In the genomic region with DNA sequence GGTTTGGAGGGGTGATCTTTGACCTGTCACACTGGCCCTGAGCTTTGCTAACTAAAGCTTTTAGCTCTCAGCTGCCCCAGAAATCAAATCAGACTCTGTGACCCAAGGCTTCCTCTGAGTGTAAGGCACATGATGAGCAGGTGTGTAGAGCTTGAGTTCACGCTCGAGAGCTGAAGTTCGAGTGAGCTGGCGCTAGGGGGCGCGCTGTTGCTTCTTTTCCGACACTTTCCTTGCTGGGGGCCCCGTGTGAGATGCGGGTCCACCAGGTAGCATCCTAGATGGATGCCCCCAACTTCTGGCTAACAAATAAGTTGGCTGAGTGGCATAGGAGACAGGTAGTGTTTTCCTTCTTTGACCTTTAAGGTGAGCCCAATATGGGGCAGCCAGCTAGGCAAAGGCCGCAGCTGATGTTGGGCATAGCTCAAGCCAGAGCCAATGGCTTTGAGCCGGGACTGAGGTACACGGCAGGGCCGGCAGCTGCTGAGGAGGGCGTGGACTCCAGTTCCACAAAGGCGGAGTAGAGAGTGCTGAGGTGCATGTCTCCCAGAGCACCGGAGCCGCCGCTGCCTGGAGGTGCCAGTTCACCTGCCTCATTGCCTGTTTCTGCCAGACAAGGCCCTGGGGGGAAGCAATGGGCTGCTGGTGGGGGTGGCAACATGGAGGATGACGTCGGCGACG, we compare ENCODE assay signal across 9 mouse cellular contexts. TPM values are rescaled to one million over a fixed set of nuclear protein-coding genes. Genes with fewer than 3 reads are reported as not detected.
DNase-seq lines count a peak whose midpoint lies in the region; ATAC-seq and TF ChIP-seq lines count a peak whose summit lies in the region.
"Had no signal": no experiment of that assay in that cellular context is flagged by ENCODE, and none has a peak within 500 bp of the region (broad histone marks: within the 10 kb centered on the region; RNA-seq: fewer than 3 reads in every experiment).

No protein-coding gene starts in this region.

- no peaks in the 10 kb centered on the region for H3K9me3 ChIP-seq in kidney, embryonic 15.5 days (replicated peaks)
- H3K9me3 ChIP-seq in E14TG2a.4 (ENCODE audit: low read length), result no peaks in the 10 kb centered on the region
- H3K9me3 ChIP-seq: liver, embryonic 15.5 days had no signal

- peak; percentile 46 for DNase-seq in kidney, adult 2 months
- DNase-seq in ZHBTc4 (ENCODE audit: low read depth, low spot score), result peak; percentile 86
- peak; percentile 66 to 68 for DNase-seq in kidney, postnatal 4 days
- DNase-seq in gastrocnemius, postnatal 36 days, result no peak
- DNase-seq in urinary bladder, adult 2 months (ENCODE audit: low spot score), result no peak

- TF ChIP-seq POLR2A in kidney, adult 2 months (IDR thresholded peaks at IDR 0.05; ENCODE audit: low read depth, low read length), result no peak
- no peak for TF ChIP-seq POLR2A in testis, adult 2 months (IDR thresholded peaks at IDR 0.05; ENCODE audit: control insufficient read depth, low read depth, low read length)

- H3K4me2 ChIP-seq in kidney, embryonic 15.5 days, result no peak overlapping the region
- H3K4me2 ChIP-seq: liver, embryonic 15.5 days had no signal

- H3K4me1 ChIP-seq in kidney, adult 2 months (ENCODE audit: control insufficient read depth, insufficient read depth, low read length), result peaks cover 1% of the 10 kb centered on the region; the same call in 1 of the 2 replicates
- H3K4me1 ChIP-seq in kidney, embryonic 15.5 days, result peaks cover 18% of the 10 kb centered on the region
- peaks cover 40% of the 10 kb centered on the region for H3K4me1 ChIP-seq in E14TG2a.4 (replicated peaks; ENCODE audit: low read depth, low read length)
- H3K4me1 ChIP-seq in testis, adult 2 months (ENCODE audit: control insufficient read depth, insufficient read depth, low read length), result peaks cover 12% of the 10 kb centered on the region

- no peaks in the 10 kb centered on the region for H3K27me3 ChIP-seq in kidney, adult 2 months (replicated peaks; ENCODE audit: control insufficient read depth, insufficient read depth, low read length)
- H3K27me3 ChIP-seq in kidney, embryonic 15.5 days, result no peaks in the 10 kb centered on the region
- H3K27me3 ChIP-seq in E14TG2a.4 (ENCODE audit: insufficient read depth, low read length), result no peaks in the 10 kb centered on the region; the same call in 1 of the 2 replicates
- no peaks in the 10 kb centered on the region for H3K27me3 ChIP-seq in testis, adult 2 months (ENCODE audit: control insufficient read depth, insufficient read depth, low read length)
- H3K27me3 ChIP-seq: liver, embryonic 15.5 days had no signal

- intact Hi-C loops in gastrocnemius, postnatal 36 days (cut with DNase I), result no loop called here

- no peak overlapping the region for H3K4me3 ChIP-seq in kidney, adult 2 months (ENCODE audit: insufficient read depth, low read depth, low read length)
- H3K4me3 ChIP-seq in kidney, embryonic 15.5 days (replicated peaks), result no peak overlapping the region
- H3K4me3 ChIP-seq in E14TG2a.4 (replicated peaks; ENCODE audit: low read length), result peak overlapping the region; percentile 73
- peak overlapping the region; percentile 65 for H3K4me3 ChIP-seq in testis, adult 2 months (ENCODE audit: control insufficient read depth, low read depth, low read length)
- H3K4me3 ChIP-seq: liver, embryonic 15.5 days had no signal

- no peak overlapping the region for H3K27ac ChIP-seq in kidney, adult 2 months (ENCODE audit: insufficient read depth, low read depth, low read length)
- no peak overlapping the region for H3K27ac ChIP-seq in kidney, embryonic 15.5 days
- H3K27ac ChIP-seq in testis, adult 2 months (ENCODE audit: control insufficient read depth, insufficient read depth, low read depth, low read length), result no peak overlapping the region
- H3K27ac ChIP-seq: liver, embryonic 15.5 days had no signal

- 19% methylated on average over 22 of the region's 22 CpGs for WGBS in kidney, adult 2 months
- 10% methylated on average over 22 of the region's 22 CpGs for WGBS in kidney, embryonic 15.5 days

- TF ChIP-seq CTCF in kidney, adult 2 months (conservative IDR thresholded peaks at IDR 0.05; ENCODE audit: insufficient read depth, insufficient read length, low read depth, low read length), result peak; percentile 71
- peak; percentile 86 for TF ChIP-seq CTCF in E14TG2a.4 (conservative IDR thresholded peaks at IDR 0.05; ENCODE audit: low read length)
- TF ChIP-seq CTCF in testis, adult 2 months (IDR thresholded peaks at IDR 0.05; ENCODE audit: control insufficient read depth, insufficient read depth, insufficient replicate concordance, low read depth, low read length), result peak; percentile 93

- no peak for ATAC-seq in kidney, embryonic 15.5 days (replicated peaks; ENCODE audit: low FRiP score)

- no peaks in the 10 kb centered on the region for H3K36me3 ChIP-seq in kidney, adult 2 months (ENCODE audit: control insufficient read depth, insufficient read depth, low read length)
- H3K36me3 ChIP-seq in kidney, embryonic 15.5 days, result no peaks in the 10 kb centered on the region
- no peaks in the 10 kb centered on the region for H3K36me3 ChIP-seq in E14TG2a.4 (ENCODE audit: insufficient read depth, low read length)
- no peaks in the 10 kb centered on the region for H3K36me3 ChIP-seq in testis, adult 2 months (ENCODE audit: control insufficient read depth, insufficient read depth, low read length)
- H3K36me3 ChIP-seq: liver, embryonic 15.5 days had no signal

- H3K9ac ChIP-seq in kidney, embryonic 15.5 days, result no peak overlapping the region
- H3K9ac ChIP-seq: liver, embryonic 15.5 days had no signal

RNA-seq across cellular contexts. Expression of gene Unc119, which starts 15.2 kb away (rescaled TPM):
- polyA plus RNA-seq in kidney, adult 2 months (2012; rRNA removed), result 20.3 and 20.8 TPM in 2 replicates
- polyA plus RNA-seq in kidney, embryonic 15.5 days (2015; fragmentation: Nextera tagmentation; extraction: Ambion mirVana), result 40.2 and 44.9 TPM in 2 replicates
- polyA plus RNA-seq in testis, adult 2 months (2012; rRNA removed), result 47.2 and 66.7 TPM in 2 replicates
- 10 to 100 TPM; 10.1 to 16.2 TPM for total RNA-seq in gastrocnemius, postnatal 36 days (2021)
- polyA plus RNA-seq in urinary bladder, adult 2 months (2012; rRNA removed), result 91.5 and 94.3 TPM in 2 replicates

RNA-seq across cellular contexts. Expression of gene Foxn1, which starts 27.9 kb away (rescaled TPM):
- 0.03 and 0.05 TPM in 2 replicates for polyA plus RNA-seq in kidney, adult 2 months (2012; rRNA removed)
- 0.10 TPM in 1 of 2 replicates, not detected in the other for polyA plus RNA-seq in kidney, embryonic 15.5 days (2015; fragmentation: Nextera tagmentation; extraction: Ambion mirVana)
- polyA plus RNA-seq in testis, adult 2 months (2012; rRNA removed), result not detected in 2 replicates
- total RNA-seq in gastrocnemius, postnatal 36 days (2021), result under 1 TPM in 1 of 2 experiments, not detected in 1; 0.10 TPM
- polyA plus RNA-seq in urinary bladder, adult 2 months (2012; rRNA removed), result 0.08 and 0.15 TPM in 2 replicates
- polyA plus RNA-seq: liver, embryonic 15.5 days had no signal

RNA-seq across cellular contexts. Expression of gene Pigs, which starts 30.3 kb away (rescaled TPM):
- polyA plus RNA-seq in kidney, adult 2 months (2012; rRNA removed), result 69.1 and 79.1 TPM in 2 replicates
- 77.5 and 86.2 TPM in 2 replicates for polyA plus RNA-seq in kidney, embryonic 15.5 days (2015; fragmentation: Nextera tagmentation; extraction: Ambion mirVana)
- polyA plus RNA-seq in testis, adult 2 months (2012; rRNA removed), result 57.4 and 69.7 TPM in 2 replicates
- 10 to 100 TPM; 20.1 to 21.3 TPM for total RNA-seq in gastrocnemius, postnatal 36 days (2021)
- 44.2 and 44.9 TPM in 2 replicates for polyA plus RNA-seq in urinary bladder, adult 2 months (2012; rRNA removed)

RNA-seq across cellular contexts. Expression of gene Aldoc, which starts 35.7 kb away (rescaled TPM):
- 36.2 and 43.5 TPM in 2 replicates for polyA plus RNA-seq in kidney, adult 2 months (2012; rRNA removed)
- 6.0 and 6.4 TPM in 2 replicates for polyA plus RNA-seq in kidney, embryonic 15.5 days (2015; fragmentation: Nextera tagmentation; extraction: Ambion mirVana)
- 5.8 and 7.4 TPM in 2 replicates for polyA plus RNA-seq in testis, adult 2 months (2012; rRNA removed)
- total RNA-seq in gastrocnemius, postnatal 36 days (2021), result 1 to 10 TPM; 1.3 to 1.9 TPM
- 3.3 and 4.1 TPM in 2 replicates for polyA plus RNA-seq in urinary bladder, adult 2 months (2012; rRNA removed)

RNA-seq across cellular contexts. Expression of gene Spag5, which starts 57.1 kb away (rescaled TPM):
- 13.2 and 15.0 TPM in 2 replicates for polyA plus RNA-seq in kidney, adult 2 months (2012; rRNA removed)
- 43.3 and 47.4 TPM in 2 replicates for polyA plus RNA-seq in kidney, embryonic 15.5 days (2015; fragmentation: Nextera tagmentation; extraction: Ambion mirVana)
- polyA plus RNA-seq in testis, adult 2 months (2012; rRNA removed), result 54.3 and 56.0 TPM in 2 replicates
- 1 to 10 TPM; 2.4 to 4.1 TPM for total RNA-seq in gastrocnemius, postnatal 36 days (2021)
- 1.4 and 1.7 TPM in 2 replicates for polyA plus RNA-seq in urinary bladder, adult 2 months (2012; rRNA removed)

Comparison
In these comparisons a context has a peak if more than half of its experiments do, and no peak if none do; other contexts are left out.
1. DNase-seq: peak in kidney, adult 2 months (single experiment), ZHBTc4 (single experiment) and kidney, postnatal 4 days (2 of 2); none in gastrocnemius, postnatal 36 days (0 of 2) and urinary bladder, adult 2 months (single experiment).
2. H3K4me3 ChIP-seq: peak in E14TG2a.4 (single experiment) and testis, adult 2 months (single experiment); none in kidney, adult 2 months (single experiment) and kidney, embryonic 15.5 days (single experiment).
3. Peak in every context shown above with its lines, with median percentiles within 50 percentile points of each other: CTCF ChIP-seq.